Comparison of ENCODE assay signal across 24 mouse cellular contexts in the genomic region with DNA sequence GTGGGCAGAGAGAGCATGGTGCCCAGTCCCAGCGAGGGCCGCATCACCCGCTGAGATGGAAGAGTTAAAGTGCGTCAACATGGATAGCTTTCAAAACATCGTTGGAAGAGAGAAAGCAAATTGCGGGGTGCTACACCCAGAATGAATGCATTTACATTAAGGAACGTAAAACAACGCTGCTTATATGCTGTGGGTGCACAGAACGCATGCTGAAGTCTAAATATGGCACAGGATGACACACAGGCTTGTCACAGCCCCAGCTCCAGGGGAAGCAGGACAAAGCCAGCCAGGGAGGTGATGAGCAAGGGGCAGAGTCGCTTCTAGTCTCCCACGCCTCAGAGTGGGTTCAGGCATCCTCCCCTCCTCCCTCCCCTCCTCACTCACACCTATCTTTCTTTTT. TPM values are rescaled to one million over a fixed set of nuclear protein-coding genes. Genes with fewer than 3 reads are reported as not detected.
DNase-seq lines count a peak whose midpoint lies in the region; ATAC-seq and TF ChIP-seq lines count a peak whose summit lies in the region.
"Had no signal": no experiment of that assay in that cellular context is flagged by ENCODE, and none has a peak within 500 bp of the region (broad histone marks: within the 10 kb centered on the region; RNA-seq: fewer than 3 reads in every experiment).

No protein-coding gene starts in this region.

- H3K27ac ChIP-seq in thymus, adult 2 months (ENCODE audit: control insufficient read depth, insufficient read depth, low read length), result no peak overlapping the region
- H3K27ac ChIP-seq: embryonic facial prominence, embryonic 12.5 days; hindbrain, embryonic 10.5 days; intestine, embryonic 15.5 days; limb, embryonic 12.5 days; liver, embryonic 12.5 days; stomach, postnatal 0 days had no signal

- no peak for TF ChIP-seq CTCF in thymus, adult 2 months (IDR thresholded peaks at IDR 0.05; ENCODE audit: borderline replicate concordance, control insufficient read depth, extremely low read depth, insufficient read depth, low read length, poor library complexity)

- H3K4me3 ChIP-seq in thymus, adult 2 months (ENCODE audit: control insufficient read depth, insufficient read depth, low read length), result no peak overlapping the region
- H3K4me3 ChIP-seq: embryonic facial prominence, embryonic 12.5 days; heart, embryonic 12.5 days; hindbrain, embryonic 10.5 days; intestine, embryonic 15.5 days; limb, embryonic 12.5 days; liver, embryonic 12.5 days had no signal

- no peak for TF ChIP-seq POLR2A in thymus, adult 2 months (IDR thresholded peaks at IDR 0.05; ENCODE audit: control insufficient read depth, extremely low read depth, insufficient read depth, low read length, poor library complexity)

- peak; percentile 73 for DNase-seq in right cerebral cortex, adult 18-20 months
- DNase-seq in right cerebral cortex, postnatal 4 days, result no peak
- DNase-seq in left cerebral cortex, adult 9 months (ENCODE audit: low spot score in 2 of 2), result peak; percentile 45 to 65
- peak; percentile 32 for DNase-seq in right cerebral cortex, postnatal 14 days
- no peak for DNase-seq in heart, adult 9 months (ENCODE audit: low spot score in 2 of 2)
- no peak for DNase-seq in thymus, adult 2 months
- DNase-seq: adrenal gland, postnatal 36 days; cerebellum, adult 18-20 months; cerebellum, postnatal 14 days; heart, postnatal 10 days; kidney, adult 8-10 months; kidney, postnatal 14 days; lung, adult 18-20 months; lung, postnatal 10 days had no signal

- no peaks in the 10 kb centered on the region for H3K4me1 ChIP-seq in thymus, adult 2 months (replicated peaks; ENCODE audit: control insufficient read depth, insufficient read depth, low read length)

- 71% methylated on average over 11 of the region's 11 CpGs for WGBS in thymus, adult 2 months

- H3K27me3 ChIP-seq in thymus, adult 2 months (ENCODE audit: control insufficient read depth, insufficient read depth, low read length), result peaks cover 7% of the 10 kb centered on the region

- H3K36me3 ChIP-seq in thymus, adult 2 months (ENCODE audit: control insufficient read depth, insufficient read depth, low read length), result no peaks in the 10 kb centered on the region
- H3K36me3 ChIP-seq: embryonic facial prominence, embryonic 12.5 days; heart, embryonic 12.5 days; hindbrain, embryonic 10.5 days; intestine, embryonic 15.5 days; limb, embryonic 12.5 days; liver, embryonic 12.5 days had no signal

- no peak for ATAC-seq in CD4-positive, CD25-positive, alpha-beta regulatory T cell, adult 4 months
- ATAC-seq: hindbrain, embryonic 16.5 days; intestine, embryonic 15.5 days; liver, embryonic 12.5 days had no signal

RNA-seq across cellular contexts. Expression of a gene that starts 27.0 kb away (rescaled TPM):
- polyA plus RNA-seq in thymus, adult 2 months (2012; rRNA removed), result 1.2 and 1.3 TPM in 2 replicates
- polyA plus RNA-seq in CD4-positive, CD25-positive, alpha-beta regulatory T cell, adult 4 months (2017; shearing (Covaris generic)), result not detected
- polyA plus RNA-seq: gonadal fat pad, adult 2 months; heart, embryonic 12.5 days had no signal

Comparison
In these comparisons a context has a peak if more than half of its experiments do, and no peak if none do; other contexts are left out.
1. DNase-seq: peak in right cerebral cortex, adult 18-20 months (single experiment), left cerebral cortex, adult 9 months (2 of 2) and right cerebral cortex, postnatal 14 days (single experiment); none in right cerebral cortex, postnatal 4 days (single experiment), heart, adult 9 months (0 of 2) and thymus, adult 2 months (single experiment).